Mouse (Mus musculus): Measurements from ENCODE around the gene Gm3402. TPM values are rescaled to one million over a fixed set of nuclear protein-coding genes. Genes with fewer than 3 reads are reported as not detected.
"Not testable (repeated sequence)": the region's sequence is repeated elsewhere in the genome, so short reads cannot be mapped to it uniquely, and the experiment has no call there.

The Gm3402 gene
- not detected in 2 replicates for polyA plus RNA-seq (2012; ENCODE audit: insufficient read depth, insufficient read length, missing spikeins)

- H3K4me3 ChIP-seq (ENCODE audit: insufficient read depth, low read length); H3K27ac ChIP-seq (ENCODE audit: insufficient read depth, low read depth, low read length): not testable (repeated sequence)
Observed at GRCm38 (mm10) chr5:146513823-146514222, at the start of gene Gm3402. TSS of gene Gm3402 (plus strand) at chr5:146514123.

GRCm38 (mm10) chr5:146466663-146467062, 47.3 kb upstream of the Gm3402 start:
- no peak for TF ChIP-seq POLR2A (IDR thresholded peaks at IDR 0.05; ENCODE audit: borderline replicate concordance, low read depth, low read length)
- TF ChIP-seq CTCF (IDR thresholded peaks at IDR 0.05; ENCODE audit: low read depth, low read length): no peak
- H3K4me1 ChIP-seq (ENCODE audit: control insufficient read depth, insufficient read depth, low read length): no peaks in the 10 kb centered on the region
- no peak overlapping the region for H3K27ac ChIP-seq (ENCODE audit: insufficient read depth, low read depth, low read length)
- H3K4me3 ChIP-seq (ENCODE audit: insufficient read depth, low read length): no peak overlapping the region

More at GRCm38 (mm10) chr5:146513823-146514222, at the start of gene Gm3402:
- H3K4me1 ChIP-seq (ENCODE audit: control insufficient read depth, insufficient read depth, low read length): not testable (repeated sequence)

- Histone ChIP-seq H3K4me3 (ENCODE audit: insufficient read depth, low read length) (no peak overlapping the region), H3K27ac (ENCODE audit: insufficient read depth, low read depth, low read length) (no peak overlapping the region), H3K4me1 (ENCODE audit: control insufficient read depth, insufficient read depth, low read length) (no peaks in the 10 kb centered on the region)
- TF ChIP-seq POLR2A (IDR thresholded peaks at IDR 0.05; ENCODE audit: borderline replicate concordance, low read depth, low read length): no peak
- TF ChIP-seq CTCF (IDR thresholded peaks at IDR 0.05; ENCODE audit: low read depth, low read length): no peak
Observed at GRCm38 (mm10) chr5:146468311-146468710, 45.6 kb upstream of the Gm3402 start.

GRCm38 (mm10) chr5:146470821-146471220, 43.1 kb upstream of the Gm3402 start:
- no peak for TF ChIP-seq CTCF (IDR thresholded peaks at IDR 0.05; ENCODE audit: low read depth, low read length)
- TF ChIP-seq POLR2A (IDR thresholded peaks at IDR 0.05; ENCODE audit: borderline replicate concordance, low read depth, low read length): no peak
- H3K27ac ChIP-seq (ENCODE audit: insufficient read depth, low read depth, low read length): no peak overlapping the region
- H3K4me1 ChIP-seq (ENCODE audit: control insufficient read depth, insufficient read depth, low read length): no peaks in the 10 kb centered on the region
- H3K4me3 ChIP-seq (ENCODE audit: insufficient read depth, low read length): no peak overlapping the region

GRCm38 (mm10) chr5:146471311-146471710, 42.6 kb upstream of the Gm3402 start:
- Histone ChIP-seq H3K4me1 (ENCODE audit: control insufficient read depth, insufficient read depth, low read length) (no peaks in the 10 kb centered on the region), H3K27ac (ENCODE audit: insufficient read depth, low read depth, low read length) (no peak overlapping the region), H3K4me3 (ENCODE audit: insufficient read depth, low read length) (no peak overlapping the region)
- TF ChIP-seq POLR2A (IDR thresholded peaks at IDR 0.05; ENCODE audit: borderline replicate concordance, low read depth, low read length) (no peak), CTCF (IDR thresholded peaks at IDR 0.05; ENCODE audit: low read depth, low read length) (no peak)

GRCm38 (mm10) chr5:146471821-146472220, 42.1 kb upstream of the Gm3402 start:
- H3K4me3 ChIP-seq (ENCODE audit: insufficient read depth, low read length): no peak overlapping the region

GRCm38 (mm10) chr5:146479564-146479963, 34.4 kb upstream of the Gm3402 start:
- H3K4me1 ChIP-seq (ENCODE audit: control insufficient read depth, insufficient read depth, low read length); H3K4me3 ChIP-seq (ENCODE audit: insufficient read depth, low read length); H3K27ac ChIP-seq (ENCODE audit: insufficient read depth, low read depth, low read length): not testable (repeated sequence)

More at GRCm38 (mm10) chr5:146471821-146472220, 42.1 kb upstream of the Gm3402 start:
- H3K4me1 ChIP-seq (ENCODE audit: control insufficient read depth, insufficient read depth, low read length): no peaks in the 10 kb centered on the region
- H3K27ac ChIP-seq (ENCODE audit: insufficient read depth, low read depth, low read length): no peak overlapping the region
- TF ChIP-seq POLR2A (IDR thresholded peaks at IDR 0.05; ENCODE audit: borderline replicate concordance, low read depth, low read length) (no peak), CTCF (IDR thresholded peaks at IDR 0.05; ENCODE audit: low read depth, low read length) (no peak)

- not testable (repeated sequence) for H3K4me3 ChIP-seq (ENCODE audit: insufficient read depth, low read length); H3K27ac ChIP-seq (ENCODE audit: insufficient read depth, low read depth, low read length); H3K4me1 ChIP-seq (ENCODE audit: control insufficient read depth, insufficient read depth, low read length)
Observed at GRCm38 (mm10) chr5:146481665-146482064, 32.3 kb upstream of the Gm3402 start, which contains the start of gene Gm6408. TSS of gene Gm6408 (plus strand) at chr5:146481965.

GRCm38 (mm10) chr5:146488959-146489358, 25.0 kb upstream of the Gm3402 start:
- not testable (repeated sequence) for H3K27ac ChIP-seq (ENCODE audit: insufficient read depth, low read depth, low read length); H3K4me1 ChIP-seq (ENCODE audit: control insufficient read depth, insufficient read depth, low read length); H3K4me3 ChIP-seq (ENCODE audit: insufficient read depth, low read length)

GRCm38 (mm10) chr5:146491063-146491462, 22.9 kb upstream of the Gm3402 start, which contains the start of gene Gm6370:
TSS of gene Gm6370 (plus strand) at chr5:146491363.
- not testable (repeated sequence) for H3K4me1 ChIP-seq (ENCODE audit: control insufficient read depth, insufficient read depth, low read length); H3K4me3 ChIP-seq (ENCODE audit: insufficient read depth, low read length); H3K27ac ChIP-seq (ENCODE audit: insufficient read depth, low read depth, low read length)

GRCm38 (mm10) chr5:146502099-146502498, 11.8 kb upstream of the Gm3402 start, which contains the start of gene 4930449I24Rik:
TSS of gene 4930449I24Rik (plus strand) at chr5:146502399.
- not testable (repeated sequence) for H3K4me3 ChIP-seq (ENCODE audit: insufficient read depth, low read length); H3K4me1 ChIP-seq (ENCODE audit: control insufficient read depth, insufficient read depth, low read length); H3K27ac ChIP-seq (ENCODE audit: insufficient read depth, low read depth, low read length)

- not testable (repeated sequence) for H3K4me3 ChIP-seq (ENCODE audit: insufficient read depth, low read length); H3K27ac ChIP-seq (ENCODE audit: insufficient read depth, low read depth, low read length); H3K4me1 ChIP-seq (ENCODE audit: control insufficient read depth, insufficient read depth, low read length)
Observed at GRCm38 (mm10) chr5:146525501-146525900, 11.6 kb downstream of the Gm3402 start, which contains the start of gene Gm3404. TSS of gene Gm3404 (plus strand) at chr5:146525801.

GRCm38 (mm10) chr5:146537347-146537746, 23.4 kb downstream of the Gm3402 start, which contains the start of gene Gm3409:
TSS of gene Gm3409 (plus strand) at chr5:146537647.
- not testable (repeated sequence) for H3K4me3 ChIP-seq (ENCODE audit: insufficient read depth, low read length); H3K27ac ChIP-seq (ENCODE audit: insufficient read depth, low read depth, low read length); H3K4me1 ChIP-seq (ENCODE audit: control insufficient read depth, insufficient read depth, low read length)

GRCm38 (mm10) chr5:146555836-146556235, 41.9 kb downstream of the Gm3402 start, which contains the start of gene Gm3415:
TSS of gene Gm3415 (plus strand) at chr5:146556136.
- H3K4me3 ChIP-seq (ENCODE audit: insufficient read depth, low read length); H3K27ac ChIP-seq (ENCODE audit: insufficient read depth, low read depth, low read length); H3K4me1 ChIP-seq (ENCODE audit: control insufficient read depth, insufficient read depth, low read length): not testable (repeated sequence)

All from bone marrow macrophage, adult 2 months (primary cell).